Mouse (Mus musculus) heart, adult 2 months (tissue): Measurements from ENCODE around the gene Gm11116.
"Not testable (repeated sequence)": the region's sequence is repeated elsewhere in the genome, so short reads cannot be mapped to it uniquely, and the experiment has no call there.

Experiments
- CTCF ChIP-seq: fragments of 200-600 bp; IDR thresholded peaks from 2 replicates; pipeline ENCODE4 v1.8.1; 2022; ENCODE audit warnings: antibody characterized with exemption, mild to moderate bottlenecking, moderate library complexity
- POLR2A ChIP-seq: fragments of 200-500 bp; IDR thresholded peaks from 2 replicates; pipeline ENCODE4 v1.6.1; 2011; ENCODE audit warnings: mild to moderate bottlenecking, low read depth, low read length, control low read depth; ENCODE audit not compliant: insufficient read depth

- not testable (repeated sequence) for TF ChIP-seq POLR2A, CTCF
Measured at GRCm38 (mm10) chr5:88086256-88086655, 25.1 kb downstream of the Gm11116 start, which contains the start of gene Smr2.
